Mouse (Mus musculus): ENCODE data around the gene Cd5. TPM values are rescaled to one million over a fixed set of nuclear protein-coding genes. Genes with fewer than 3 reads are reported as not detected.
A peak's percentile ranks its signal among the peaks of the same experiment; 100 is the strongest.

Gene Cd5
- total RNA-seq, 1 experiment from 2014 or later = 1.3 TPM

- no peak for DNase-seq
Measured at GRCm38 (mm10) chr19:10729889-10730288, 8.9 kb downstream of the Cd5 start.

GRCm38 (mm10) chr19:10724629-10725363 is 14.0 kb downstream of the Cd5 start:
- no peak for DNase-seq

- no peak for DNase-seq
Measured at GRCm38 (mm10) chr19:10723649-10724048, 15.2 kb downstream of the Cd5 start.

- DNase-seq = no peak
Measured at GRCm38 (mm10) chr19:10723084-10723483, 15.7 kb downstream of the Cd5 start.

GRCm38 (mm10) chr19:10721064-10721463 is 17.7 kb downstream of the Cd5 start:
- no peak for DNase-seq

- no peak for DNase-seq
Measured at GRCm38 (mm10) chr19:10720524-10720923, 18.3 kb downstream of the Cd5 start.

GRCm38 (mm10) chr19:10719751-10720150 is 19.1 kb downstream of the Cd5 start:
- DNase-seq = peak; percentile 35

- DNase-seq = peak; percentile 65
Measured at GRCm38 (mm10) chr19:10718251-10718775, 20.5 kb downstream of the Cd5 start.

GRCm38 (mm10) chr19:10715476-10715875 is 23.3 kb downstream of the Cd5 start:
- no peak for DNase-seq

GRCm38 (mm10) chr19:10714682-10715475 is 23.9 kb downstream of the Cd5 start:
- DNase-seq = peak; percentile 86

GRCm38 (mm10) chr19:10714168-10714567 is 24.6 kb downstream of the Cd5 start:
- no peak for DNase-seq

- DNase-seq = no peak
Measured at GRCm38 (mm10) chr19:10713551-10713950, 25.3 kb downstream of the Cd5 start.

- no peak for DNase-seq
Measured at GRCm38 (mm10) chr19:10712646-10713045, 26.2 kb downstream of the Cd5 start.

- DNase-seq = no peak
Measured at GRCm38 (mm10) chr19:10712194-10712593, 26.6 kb downstream of the Cd5 start.

- DNase-seq = no peak
Measured at GRCm38 (mm10) chr19:10710751-10711150, 28.1 kb downstream of the Cd5 start.

- peak; percentile 76 for DNase-seq
Measured at GRCm38 (mm10) chr19:10710088-10710511, 28.7 kb downstream of the Cd5 start.

GRCm38 (mm10) chr19:10709360-10710087 is 29.3 kb downstream of the Cd5 start:
- peak; percentile 98 for DNase-seq

- no peak for DNase-seq
Measured at GRCm38 (mm10) chr19:10708900-10709299, 29.9 kb downstream of the Cd5 start.

- no peak for DNase-seq
Measured at GRCm38 (mm10) chr19:10707881-10708280, 30.9 kb downstream of the Cd5 start.

GRCm38 (mm10) chr19:10707087-10707875 is 31.5 kb downstream of the Cd5 start:
- DNase-seq = no peak

- peak; percentile 62 for DNase-seq
Measured at GRCm38 (mm10) chr19:10703470-10703869, 35.3 kb downstream of the Cd5 start.

- no peak for DNase-seq
Measured at GRCm38 (mm10) chr19:10702125-10702524, 36.7 kb downstream of the Cd5 start.
